Mouse (Mus musculus) hindbrain, postnatal 0 days (tissue): ENCODE data around the gene Thy1. TPM values are rescaled to one million over a fixed set of nuclear protein-coding genes. Genes with fewer than 3 reads are reported as not detected.
A peak's percentile ranks its signal among the peaks of the same experiment; 100 is the strongest.

Experiments
- ATAC-seq: fragments of 200-750 bp; cut with Nextera tagmentation; 2 replicates; pipeline ENCODE4 v1.8.0; 2017; ENCODE audit warnings: mild to moderate bottlenecking, moderate TSS enrichment, moderate library complexity
- DNase-seq: peaks from one replicate; pipeline ENCODE4 v3.0.0-alpha.2; 2015; ENCODE audit warnings: low spot score
- H3K27ac ChIP-seq: fragments of 300-500 bp; sonication (generic); 2 replicates; pipeline ENCODE4 v1.5.1; 2014; ENCODE audit warnings: mild to moderate bottlenecking
- H3K27me3 ChIP-seq: fragments of 300-500 bp; sonication (generic); 2 replicates; pipeline ENCODE4 v1.6.1; 2014; ENCODE audit warnings: low read length, mixed read lengths; ENCODE audit not compliant: insufficient read depth
- H3K36me3 ChIP-seq: fragments of 300-500 bp; sonication (generic); 2 replicates; pipeline ENCODE4 v1.6.1; 2014; ENCODE audit warnings: low read length, mixed read lengths; ENCODE audit not compliant: insufficient read depth
- H3K4me1 ChIP-seq: fragments of 300-500 bp; sonication (generic); 2 replicates; pipeline ENCODE4 v1.6.1; 2014; ENCODE audit warnings: antibody characterized with exemption, low read length, mixed read lengths; ENCODE audit not compliant: insufficient read depth
- H3K4me2 ChIP-seq: fragments of 300-500 bp; sonication (generic); 2 replicates; pipeline ENCODE4 v1.6.1; 2014; ENCODE audit warnings: low read depth, mild to moderate bottlenecking, low read length, moderate library complexity, mixed read lengths
- H3K4me3 ChIP-seq: fragments of 300-500 bp; sonication (generic); 2 replicates; pipeline ENCODE4 v1.5.1; 2014; ENCODE audit warnings: low read length
- H3K9ac ChIP-seq: fragments of 300-500 bp; sonication (generic); replicated peaks from 2 replicates; pipeline ENCODE4 v1.6.1; 2014; ENCODE audit warnings: mild to moderate bottlenecking, low read length, moderate library complexity, mixed read lengths
- H3K9me3 ChIP-seq: fragments of 300-500 bp; sonication (generic); 2 replicates; pipeline ENCODE4 v1.6.1; 2016; ENCODE audit warnings: low read length, mixed read lengths
- CTCF ChIP-seq: IDR thresholded peaks from 2 replicates; pipeline ENCODE4 v1.5.1; 2016; ENCODE audit warnings: antibody characterized with exemption, control low read depth, low read depth
- WGBS: fragments of 180-500 bp; shearing (Covaris S2); extraction: QIAGEN DNeasy Blood & Tissue Kit; methylation state at CpG from one replicate; pipeline ENCODE4 v1.1.7; 2014; 5-methylcytosine and 5-hydroxymethylcytosine counted together
- polyA plus RNA-seq: library from polyadenylated mRNA; unstranded; fragments of >200 nt; fragmentation: Nextera tagmentation; extraction: Ambion mirVana; gene quantifications from 2 replicates; pipeline ENCODE4 v1.2.1, GENCODE M21; 2015
- total RNA-seq: library from RNA; depleted of rRNA; stranded (reverse); fragments of >200 nt; gene quantifications from 2 replicates; pipeline ENCODE4 v1.2.3, GENCODE M21; 2014; rRNA removed

The Thy1 gene
- total and polyA plus RNA-seq, 2 experiments from 2014 or later = 51.1 to 138 TPM

DNA sequence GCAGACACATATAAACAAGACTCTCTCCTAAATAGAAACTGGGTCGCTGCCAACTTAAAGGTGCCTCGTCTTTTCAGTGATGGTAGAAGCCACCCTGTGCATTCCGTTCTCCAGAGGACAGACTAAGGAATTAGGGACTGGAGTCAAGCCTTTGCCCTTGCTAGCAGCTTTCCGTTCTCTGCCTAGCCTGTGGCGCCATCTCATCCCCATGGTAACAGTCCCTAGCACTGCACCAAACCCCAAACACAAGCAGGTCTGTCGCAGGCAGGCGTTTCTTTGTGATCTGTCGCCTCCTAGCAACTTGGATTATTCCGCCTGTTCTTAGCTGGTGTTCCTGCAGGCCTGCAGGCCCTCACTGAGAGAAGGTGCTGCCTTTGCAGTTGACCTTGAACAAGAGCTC lies 53.4 kb downstream of the Thy1 start:
- H3K9me3 ChIP-seq = no peaks in the 10 kb centered on the region
- H3K4me3 ChIP-seq = no peak overlapping the region
- 0 out of 2 replicates have a peak, but pooled peaks have one; percentile 9 for TF ChIP-seq CTCF
- H3K9ac ChIP-seq = no peak overlapping the region
- DNase-seq (peak; percentile 70), ATAC-seq (peak; percentile 71)
- WGBS = 13% methylated on average over 9 of the region's 9 CpGs
- H3K27ac ChIP-seq = peak overlapping the region; percentile 61
- H3K27me3 ChIP-seq = no peaks in the 10 kb centered on the region
- H3K4me1 ChIP-seq = no peaks in the 10 kb centered on the region; the same call in 1 of the 2 replicates
- no peak overlapping the region for H3K4me2 ChIP-seq
- no peaks in the 10 kb centered on the region; the same call in 1 of the 2 replicates for H3K36me3 ChIP-seq

Other genes starting within 250 kb of the Thy1 start
- 11.0 and 14.2 TPM in 2 replicates for gene Usp2, start 23.6 kb downstream of the Thy1 start, total RNA-seq
- 19.6 and 20.5 TPM in 2 replicates for gene Usp2, start 23.6 kb downstream of the Thy1 start, polyA plus RNA-seq
- 2.8 and 4.0 TPM in 2 replicates for gene Mfrp, start 58.3 kb downstream of the Thy1 start, total RNA-seq
- 0.24 and 0.50 TPM in 2 replicates for gene Mfrp, start 58.3 kb downstream of the Thy1 start, polyA plus RNA-seq
- 36.7 and 39.5 TPM in 2 replicates for gene C1qtnf5, start 63.9 kb downstream of the Thy1 start, total RNA-seq
- 12.3 and 12.8 TPM in 2 replicates for gene C1qtnf5, start 63.9 kb downstream of the Thy1 start, polyA plus RNA-seq
- not detected in 2 replicates for gene Gm49380, start 70.1 kb downstream of the Thy1 start, total RNA-seq
- 0.21 TPM in 1 of 2 replicates, not detected in the other for gene Gm49380, start 70.1 kb downstream of the Thy1 start, polyA plus RNA-seq
- 17.5 and 24.3 TPM in 2 replicates for gene Rnf26, start 70.1 kb downstream of the Thy1 start, total RNA-seq
- gene Rnf26, start 70.1 kb downstream of the Thy1 start, polyA plus RNA-seq = 38.0 and 41.1 TPM in 2 replicates
- gene Mcam, start 91.1 kb downstream of the Thy1 start, total RNA-seq = 23.7 and 29.5 TPM in 2 replicates
- gene Mcam, start 91.1 kb downstream of the Thy1 start, polyA plus RNA-seq = 8.0 and 9.0 TPM in 2 replicates
- 24.2 and 30.5 TPM in 2 replicates for gene Cbl, start 190.7 kb downstream of the Thy1 start, total RNA-seq
- 13.2 and 14.3 TPM in 2 replicates for gene Cbl, start 190.7 kb downstream of the Thy1 start, polyA plus RNA-seq
- gene Ccdc153, start 197.3 kb downstream of the Thy1 start, total RNA-seq = 1.0 TPM in 1 of 2 replicates, not detected in the other
- 2.2 and 2.6 TPM in 2 replicates for gene Ccdc153, start 197.3 kb downstream of the Thy1 start, polyA plus RNA-seq
- gene Pdzd3, start 208.1 kb downstream of the Thy1 start, total RNA-seq = 0.31 TPM in 1 of 2 replicates, not detected in the other
- 0.13 and 0.34 TPM in 2 replicates for gene Pdzd3, start 208.1 kb downstream of the Thy1 start, polyA plus RNA-seq
- 5.7 and 12.7 TPM in 2 replicates for gene Nlrx1, start 225.2 kb downstream of the Thy1 start, total RNA-seq
- gene Nlrx1, start 225.2 kb downstream of the Thy1 start, polyA plus RNA-seq = 5.1 and 6.9 TPM in 2 replicates
- gene Abcg4, start 245.2 kb downstream of the Thy1 start, total RNA-seq = 59.1 and 69.6 TPM in 2 replicates
- 21.0 and 24.1 TPM in 2 replicates for gene Abcg4, start 245.2 kb downstream of the Thy1 start, polyA plus RNA-seq